ENCODE assay signal across 14 mouse cellular contexts in the genomic region with DNA sequence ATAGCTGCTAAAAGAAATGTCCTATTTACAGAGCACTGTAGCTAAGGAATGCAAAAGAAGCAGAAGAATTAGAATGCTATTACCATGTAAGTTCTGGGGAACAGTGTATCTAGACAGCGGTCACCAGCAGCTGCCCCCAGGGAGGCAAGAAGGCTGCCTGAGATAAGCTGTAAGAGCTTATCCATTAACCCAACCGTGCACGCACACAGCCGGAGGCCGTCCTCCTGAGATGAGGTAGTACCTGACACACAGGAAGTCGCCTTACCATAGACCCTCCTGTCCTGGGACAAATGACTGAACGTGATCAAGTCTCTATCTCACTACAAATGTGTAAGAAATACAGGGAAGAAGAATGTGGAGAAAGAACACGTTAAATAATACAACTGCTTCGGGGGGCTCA. TPM values are rescaled to one million over a fixed set of nuclear protein-coding genes. Genes with fewer than 3 reads are reported as not detected.
A peak's percentile ranks its signal among the peaks of the same experiment; 100 is the strongest.
DNase-seq lines count a peak whose midpoint lies in the region; ATAC-seq and TF ChIP-seq lines count a peak whose summit lies in the region.
"Had no signal": no experiment of that assay in that cellular context is flagged by ENCODE, and none has a peak within 500 bp of the region (broad histone marks: within the 10 kb centered on the region; RNA-seq: fewer than 3 reads in every experiment).

No protein-coding gene starts in this region.

- no peak for TF ChIP-seq CTCF in MEL (IDR thresholded peaks at IDR 0.05 in 2 of 3, conservative IDR thresholded peaks at IDR 0.05 in 1 of 3; ENCODE audit: control insufficient read depth in 1 of 3, insufficient read depth in 1 of 3, low read depth in 2 of 3, low read length in 3 of 3, poor library complexity in 1 of 3, severe bottlenecking in 1 of 3)
- no peak for TF ChIP-seq CTCF in thymus, adult 2 months (IDR thresholded peaks at IDR 0.05; ENCODE audit: borderline replicate concordance, control insufficient read depth, extremely low read depth, insufficient read depth, low read length, poor library complexity)

- H3K9ac ChIP-seq in heart, embryonic 12.5 days, result no peak overlapping the region
- H3K9ac ChIP-seq in MEL (ENCODE audit: control insufficient read depth, low read depth, low read length, poor library complexity, severe bottlenecking), result no peak overlapping the region
- no peak overlapping the region for H3K9ac ChIP-seq in embryonic facial prominence, embryonic 12.5 days
- H3K9ac ChIP-seq in liver, embryonic 16.5 days (ENCODE audit: low read depth, low read length), result peak overlapping the region; percentile 49
- H3K9ac ChIP-seq: forebrain, embryonic 13.5 days; hindbrain, embryonic 15.5 days; limb, embryonic 15.5 days; midbrain, embryonic 12.5 days had no signal

- H3K9me3 ChIP-seq in heart, embryonic 12.5 days (replicated peaks), result 0 out of 2 replicates have a peak, but pooled peaks cover 6% of the 10 kb centered on the region
- H3K9me3 ChIP-seq in MEL (replicated peaks; ENCODE audit: insufficient read depth, low read length), result no peaks in the 10 kb centered on the region
- H3K9me3 ChIP-seq in embryonic facial prominence, embryonic 12.5 days, result no peaks in the 10 kb centered on the region
- H3K9me3 ChIP-seq in liver, embryonic 16.5 days (replicated peaks; ENCODE audit: control insufficient read depth, low read length), result no peaks in the 10 kb centered on the region
- H3K9me3 ChIP-seq: forebrain, embryonic 13.5 days; hindbrain, embryonic 15.5 days; limb, embryonic 15.5 days; midbrain, embryonic 12.5 days had no signal

- 51% methylated on average over 9 of the region's 9 CpGs for WGBS in heart, embryonic 12.5 days
- 86% methylated on average over 9 of the region's 9 CpGs for WGBS in embryonic facial prominence, embryonic 12.5 days
- WGBS in liver, embryonic 16.5 days (ENCODE audit: insufficient replicate concordance), result 22% methylated on average over 9 of the region's 9 CpGs
- WGBS in thymus, adult 2 months, result 95% methylated on average over 9 of the region's 9 CpGs

- no peak overlapping the region for H3K4me3 ChIP-seq in heart, embryonic 12.5 days
- no peak overlapping the region for H3K4me3 ChIP-seq in MEL (ENCODE audit: control insufficient read depth in 1 of 2, insufficient read depth in 1 of 2, low read depth in 2 of 2, low read length in 2 of 2)
- H3K4me3 ChIP-seq in embryonic facial prominence, embryonic 12.5 days, result no peak overlapping the region
- peak overlapping the region; percentile 1 for H3K4me3 ChIP-seq in liver, embryonic 16.5 days (ENCODE audit: low read depth, low read length)
- H3K4me3 ChIP-seq in thymus, adult 2 months (ENCODE audit: control insufficient read depth, insufficient read depth, low read length), result no peak overlapping the region
- H3K4me3 ChIP-seq: forebrain, embryonic 13.5 days; hindbrain, embryonic 15.5 days; limb, embryonic 15.5 days; midbrain, embryonic 12.5 days had no signal

- DNase-seq in heart, adult 8-10 months (ENCODE audit: low spot score), result no peak
- DNase-seq in MEL (ENCODE audit: low read depth, low spot score) (peak; percentile 91), MN1 (ENCODE audit: low spot score) (no peak)
- no peak for DNase-seq in B cell, adult 2 months
- no peak for DNase-seq in thymus, adult 2 months
- DNase-seq: cerebellum, adult 9-11 months; thymus, adult 18-20 months had no signal

- H3K36me3 ChIP-seq in heart, embryonic 12.5 days, result peaks cover 30% of the 10 kb centered on the region
- H3K36me3 ChIP-seq in MEL (ENCODE audit: control insufficient read depth in 1 of 2, insufficient read depth in 2 of 2, low read length in 2 of 2), result peaks cover 4 to 21% of the 10 kb centered on the region in 2 experiments
- peaks cover 30% of the 10 kb centered on the region for H3K36me3 ChIP-seq in embryonic facial prominence, embryonic 12.5 days
- H3K36me3 ChIP-seq in liver, embryonic 16.5 days (ENCODE audit: control insufficient read depth, insufficient read depth), result peaks cover 4% of the 10 kb centered on the region
- no peaks in the 10 kb centered on the region for H3K36me3 ChIP-seq in thymus, adult 2 months (ENCODE audit: control insufficient read depth, insufficient read depth, low read length)

- no peaks in the 10 kb centered on the region for H3K79me2 ChIP-seq in MEL (ENCODE audit: control insufficient read depth, insufficient read depth, low read length, poor library complexity)

- TF ChIP-seq EP300 in MEL (IDR thresholded peaks at IDR 0.05; ENCODE audit: low read depth in 1 of 2, low read length in 2 of 2), result peak; percentile 89 to 92

- H3K27me3 ChIP-seq in heart, embryonic 12.5 days (replicated peaks), result no peaks in the 10 kb centered on the region
- no peaks in the 10 kb centered on the region for H3K27me3 ChIP-seq in MEL (ENCODE audit: control insufficient read depth in 1 of 2, insufficient read depth in 2 of 2, low read length in 2 of 2)
- no peaks in the 10 kb centered on the region for H3K27me3 ChIP-seq in embryonic facial prominence, embryonic 12.5 days
- no peaks in the 10 kb centered on the region for H3K27me3 ChIP-seq in liver, embryonic 16.5 days (ENCODE audit: control insufficient read depth, insufficient read depth, low read depth, low read length)
- no peaks in the 10 kb centered on the region for H3K27me3 ChIP-seq in thymus, adult 2 months (ENCODE audit: control insufficient read depth, insufficient read depth, low read length)
- H3K27me3 ChIP-seq: forebrain, embryonic 13.5 days; hindbrain, embryonic 15.5 days; limb, embryonic 15.5 days; midbrain, embryonic 12.5 days had no signal

- H3K4me2 ChIP-seq in heart, embryonic 12.5 days, result no peak overlapping the region
- no peak overlapping the region for H3K4me2 ChIP-seq in embryonic facial prominence, embryonic 12.5 days (replicated peaks)
- H3K4me2 ChIP-seq in liver, embryonic 16.5 days (ENCODE audit: low read depth, low read length), result peak overlapping the region; percentile 37
- H3K4me2 ChIP-seq: forebrain, embryonic 13.5 days; hindbrain, embryonic 15.5 days; limb, embryonic 15.5 days; midbrain, embryonic 12.5 days had no signal

- peaks cover 6% of the 10 kb centered on the region; the same call in 1 of the 2 replicates for H3K4me1 ChIP-seq in heart, embryonic 12.5 days (replicated peaks)
- H3K4me1 ChIP-seq in MEL (ENCODE audit: control insufficient read depth in 1 of 2, insufficient read depth in 2 of 2, low read length in 2 of 2), result peaks cover 11 to 14% of the 10 kb centered on the region in 2 experiments
- no peaks in the 10 kb centered on the region for H3K4me1 ChIP-seq in embryonic facial prominence, embryonic 12.5 days
- H3K4me1 ChIP-seq in liver, embryonic 16.5 days (ENCODE audit: control insufficient read depth, low read depth, low read length), result peaks cover 23% of the 10 kb centered on the region
- no peaks in the 10 kb centered on the region for H3K4me1 ChIP-seq in thymus, adult 2 months (replicated peaks; ENCODE audit: control insufficient read depth, insufficient read depth, low read length)
- H3K4me1 ChIP-seq: forebrain, embryonic 13.5 days; hindbrain, embryonic 15.5 days; limb, embryonic 15.5 days; midbrain, embryonic 12.5 days had no signal

- ATAC-seq in heart, embryonic 12.5 days (ENCODE audit: insufficient number of reproducible peaks, low FRiP score), result peak; percentile 96
- 0 out of 2 replicates have a peak, but pooled peaks have one; percentile 41 for ATAC-seq in embryonic facial prominence, embryonic 12.5 days (ENCODE audit: insufficient number of reproducible peaks, insufficient read depth, low FRiP score, low TSS enrichment)
- ATAC-seq in liver, embryonic 16.5 days (ENCODE audit: low read depth), result peak; percentile 100
- ATAC-seq: forebrain, embryonic 13.5 days had no signal

- TF ChIP-seq RAD21 in MEL (IDR thresholded peaks at IDR 0.05; ENCODE audit: low read depth, low read length), result no peak

- peak in 1 of 2 experiments; percentile 27; a peak in 1 of 4 replicates for TF ChIP-seq POLR2A in MEL (IDR thresholded peaks at IDR 0.05; ENCODE audit: control insufficient read depth in 1 of 2, insufficient read depth in 1 of 2, low read depth in 1 of 2, low read length in 2 of 2, poor library complexity in 1 of 2)
- no peak for TF ChIP-seq POLR2A in thymus, adult 2 months (IDR thresholded peaks at IDR 0.05; ENCODE audit: control insufficient read depth, extremely low read depth, insufficient read depth, low read length, poor library complexity)

- no peak overlapping the region for H3K27ac ChIP-seq in heart, embryonic 12.5 days (ENCODE audit: poor library complexity, severe bottlenecking)
- H3K27ac ChIP-seq in MEL (ENCODE audit: control insufficient read depth, low read depth, low read length), result peak overlapping the region; percentile 59
- no peak overlapping the region for H3K27ac ChIP-seq in embryonic facial prominence, embryonic 12.5 days
- H3K27ac ChIP-seq in liver, embryonic 16.5 days (ENCODE audit: low read length), result peak overlapping the region; percentile 92
- H3K27ac ChIP-seq in thymus, adult 2 months (ENCODE audit: control insufficient read depth, insufficient read depth, low read length), result no peak overlapping the region
- H3K27ac ChIP-seq: forebrain, embryonic 13.5 days; hindbrain, embryonic 15.5 days; limb, embryonic 15.5 days; midbrain, embryonic 12.5 days had no signal

TF ChIP-seq in MEL, 35 proteins besides CTCF, POLR2A, EP300 and RAD21 (continues in another document):
- TF ChIP-seq TBP (IDR thresholded peaks at IDR 0.05; ENCODE audit: low read depth, low read length), result no peak
- peak; percentile 51 for TF ChIP-seq ELF1 (IDR thresholded peaks at IDR 0.05; ENCODE audit: low read depth, low read length)
- no peak for TF ChIP-seq ZC3H11A (IDR thresholded peaks at IDR 0.05; ENCODE audit: low read depth, low read length)

RNA-seq across cellular contexts. Expression of a gene that starts 43.6 kb away (rescaled TPM):
- 80.0 and 83.5 TPM in 2 replicates for polyA plus RNA-seq in heart, embryonic 12.5 days (2016; fragmentation: Nextera tagmentation; extraction: Ambion mirVana)
- total RNA-seq in heart, adult 8-10 months (2022), result 10 to 100 TPM; 23.9 to 26.6 (median 24.9) TPM
- 39.4 and 40.2 TPM in 2 replicates for total RNA-seq in MEL (2012; rRNA removed)
- 10 to 100 TPM in 1 of 2 experiments, not detected in 1; 37.2 TPM for polyA plus RNA-seq in MEL (2012; ENCODE audit: insufficient read depth in 1 of 2, insufficient read length in 2 of 2, low read depth in 1 of 2, low replicate concordance in 2 of 2, missing spikeins in 1 of 2)
- polyA plus RNA-seq in embryonic facial prominence, embryonic 12.5 days (2016; fragmentation: Nextera tagmentation; extraction: Ambion mirVana), result 56.5 and 59.6 TPM in 2 replicates
- polyA plus RNA-seq in liver, embryonic 16.5 days (2015; fragmentation: Nextera tagmentation; extraction: Ambion mirVana), result 24.3 and 28.5 TPM in 2 replicates
- 20.8 and 25.1 TPM in 2 replicates for polyA plus RNA-seq in thymus, adult 2 months (2012; rRNA removed)

RNA-seq across cellular contexts. Expression of a gene that starts 53.7 kb away (rescaled TPM):
- polyA plus RNA-seq in heart, embryonic 12.5 days (2016; fragmentation: Nextera tagmentation; extraction: Ambion mirVana), result 33.8 and 37.3 TPM in 2 replicates
- total RNA-seq in heart, adult 8-10 months (2022), result 1 to 10 TPM; 5.7 to 7.8 (median 6.7) TPM
- 32.0 and 35.2 TPM in 2 replicates for total RNA-seq in MEL (2012; rRNA removed)
- 10 to 100 TPM in 1 of 2 experiments, not detected in 1; 49.1 TPM for polyA plus RNA-seq in MEL (2012; ENCODE audit: insufficient read depth in 1 of 2, insufficient read length in 2 of 2, low read depth in 1 of 2, low replicate concordance in 2 of 2, missing spikeins in 1 of 2)
- 51.1 and 51.8 TPM in 2 replicates for polyA plus RNA-seq in embryonic facial prominence, embryonic 12.5 days (2016; fragmentation: Nextera tagmentation; extraction: Ambion mirVana)
- 11.1 and 12.8 TPM in 2 replicates for polyA plus RNA-seq in liver, embryonic 16.5 days (2015; fragmentation: Nextera tagmentation; extraction: Ambion mirVana)
- polyA plus RNA-seq in thymus, adult 2 months (2012; rRNA removed), result 8.0 and 8.6 TPM in 2 replicates

Comparison
In these comparisons a context has a peak if more than half of its experiments do, and no peak if none do; other contexts are left out.
1. ATAC-seq: peak in every context shown above with its lines; median percentile 100 in liver, embryonic 16.5 days; 96 in heart, embryonic 12.5 days; 41 in embryonic facial prominence, embryonic 12.5 days.
2. H3K27ac ChIP-seq: peak in MEL (single experiment) and liver, embryonic 16.5 days (single experiment); none in heart, embryonic 12.5 days (single experiment), embryonic facial prominence, embryonic 12.5 days (single experiment) and thymus, adult 2 months (single experiment).